Mouse (Mus musculus) layer of hippocampus, adult 2 months (tissue): ENCODE data around the gene Zfp488. TPM values are rescaled to one million over a fixed set of nuclear protein-coding genes. Genes with fewer than 3 reads are reported as not detected.

Experiments
- DNase-seq, 2 experiments: peaks; one replicate each; pipeline ENCODE4 v3.0.0; 2022; ENCODE audit warnings: low spot score in 2 of 2
- H3K27ac ChIP-seq: fragments of 200-600 bp; 2 replicates; pipeline ENCODE4 v1.8.1; 2022
- H3K4me3 ChIP-seq: fragments of 200-600 bp; 2 replicates; pipeline ENCODE4 v1.8.1; 2022; ENCODE audit warnings: mild to moderate bottlenecking
- CTCF ChIP-seq: fragments of 200-600 bp; conservative IDR thresholded peaks from 2 replicates; pipeline ENCODE4 v1.8.1; 2022; ENCODE audit warnings: antibody characterized with exemption, mild to moderate bottlenecking, moderate library complexity
- total RNA-seq, 2 experiments: library from RNA; stranded (reverse); gene quantifications; 2 replicates each; pipeline ENCODE4 v1.2.3; 2021

Gene Zfp488
- total RNA-seq, 2 experiments from 2014 or later = 4.3 to 5.0 TPM

- no peak for TF ChIP-seq CTCF
- DNase-seq = peak in 1 of 2 experiments; percentile 19
Observed at GRCm38 (mm10) chr14:33974752-33975151, 3.8 kb downstream of the Zfp488 start.

GRCm38 (mm10) chr14:33972679-33973078, 5.9 kb downstream of the Zfp488 start:
- no peak for DNase-seq
- Histone ChIP-seq H3K4me3 (no peak overlapping the region), H3K27ac (no peak overlapping the region)
- TF ChIP-seq CTCF = peak; percentile 45

More at GRCm38 (mm10) chr14:33974752-33975151, 3.8 kb downstream of the Zfp488 start:
- Histone ChIP-seq H3K4me3 (no peak overlapping the region), H3K27ac (0 out of 2 replicates have a peak overlapping the region, but pooled peaks have one; percentile 43)

GRCm38 (mm10) chr14:33965675-33966074, 12.9 kb downstream of the Zfp488 start:
- TF ChIP-seq CTCF = peak; percentile 59
- no peak for DNase-seq
- Histone ChIP-seq H3K27ac (no peak overlapping the region), H3K4me3 (no peak overlapping the region)

- H3K4me3 ChIP-seq = no peak overlapping the region
- peak; percentile 94 for TF ChIP-seq CTCF
- DNase-seq = peak; percentile 45 to 74
- no peak overlapping the region for H3K27ac ChIP-seq
Observed at GRCm38 (mm10) chr14:33959341-33959740, 19.2 kb downstream of the Zfp488 start.

GRCm38 (mm10) chr14:33958841-33959240, 19.7 kb downstream of the Zfp488 start:
- H3K27ac ChIP-seq = no peak overlapping the region
- H3K4me3 ChIP-seq = no peak overlapping the region
- TF ChIP-seq CTCF = no peak
- no peak for DNase-seq

GRCm38 (mm10) chr14:33958186-33958585, 20.4 kb downstream of the Zfp488 start:
- TF ChIP-seq CTCF = no peak
- Histone ChIP-seq H3K4me3 (no peak overlapping the region), H3K27ac (no peak overlapping the region)
- DNase-seq = no peak

- Histone ChIP-seq H3K4me3 (no peak overlapping the region), H3K27ac (no peak overlapping the region)
- no peak for DNase-seq
- peak; percentile 45 for TF ChIP-seq CTCF
Observed at GRCm38 (mm10) chr14:33956055-33956454, 22.5 kb downstream of the Zfp488 start.

GRCm38 (mm10) chr14:33953761-33954160, 24.8 kb downstream of the Zfp488 start, which contains the start of gene Rbp3:
TSS of gene Rbp3 (plus strand) at chr14:33954003.
- Histone ChIP-seq H3K27ac (no peak within 1 kb of the TSS), H3K4me3 (no peak within 1 kb of the TSS)
- DNase-seq = no peak
- no peak for TF ChIP-seq CTCF

GRCm38 (mm10) chr14:33952233-33952981, 26.2 kb downstream of the Zfp488 start:
- Histone ChIP-seq H3K27ac (no peak overlapping the region), H3K4me3 (no peak overlapping the region)
- TF ChIP-seq CTCF = peak; percentile 41
- no peak for DNase-seq

- no peak for TF ChIP-seq CTCF
- Histone ChIP-seq H3K27ac (no peak overlapping the region), H3K4me3 (no peak overlapping the region)
- no peak for DNase-seq
Observed at GRCm38 (mm10) chr14:33946125-33946524, 32.4 kb downstream of the Zfp488 start.

- H3K27ac ChIP-seq = no peak overlapping the region
- no peak for TF ChIP-seq CTCF
- no peak overlapping the region for H3K4me3 ChIP-seq
- DNase-seq = no peak
Observed at GRCm38 (mm10) chr14:33942222-33942621, 36.3 kb downstream of the Zfp488 start.

GRCm38 (mm10) chr14:33940739-33941138, 37.8 kb downstream of the Zfp488 start, which contains the start of gene Gdf2:
TSS of gene Gdf2 (plus strand) at chr14:33941039.
- TF ChIP-seq CTCF = no peak
- no peak within 1 kb of the TSS for H3K27ac ChIP-seq

GRCm38 (mm10) chr14:33939117-33939516, 39.4 kb downstream of the Zfp488 start:
- TF ChIP-seq CTCF = peak; percentile 97
- H3K4me3 ChIP-seq = no peak overlapping the region
- DNase-seq = peak; percentile 69 to 80
- no peak overlapping the region for H3K27ac ChIP-seq

More at GRCm38 (mm10) chr14:33940739-33941138, 37.8 kb downstream of the Zfp488 start, which contains the start of gene Gdf2:
- no peak within 1 kb of the TSS for H3K4me3 ChIP-seq
- DNase-seq = no peak

- no peak overlapping the region for H3K4me3 ChIP-seq
- TF ChIP-seq CTCF = peak; percentile 86
- H3K27ac ChIP-seq = no peak overlapping the region
- DNase-seq = peak; percentile 23 to 74
Observed at GRCm38 (mm10) chr14:33933778-33934317, 44.7 kb downstream of the Zfp488 start.
